Mouse (Mus musculus): ENCODE data around the gene Lrrc56. TPM values are rescaled to one million over a fixed set of nuclear protein-coding genes. Genes with fewer than 3 reads are reported as not detected.

Lrrc56 gene
- total and polyA plus RNA-seq, 2 experiments from 2014 or later, result 10.2 to 11.7 TPM

GRCm38 (mm10) chr7:141210606-141211131, 16.7 kb downstream of the Lrrc56 start:
- WGBS, result 89% methylated on average over 14 of the region's 14 CpGs

GRCm38 (mm10) chr7:141213133-141213532, 19.2 kb downstream of the Lrrc56 start:
- no peak for DNase-seq
- H3K36me3 ChIP-seq (ENCODE audit: insufficient read depth), result no peaks in the 10 kb centered on the region
- no peak overlapping the region for H3K27ac ChIP-seq (ENCODE audit: low read depth, low read length)
- no peaks in the 10 kb centered on the region for H3K9me3 ChIP-seq (ENCODE audit: low read length)
- no peaks in the 10 kb centered on the region for H3K4me1 ChIP-seq (ENCODE audit: insufficient read depth)
- TF ChIP-seq CTCF (IDR thresholded peaks at IDR 0.05; ENCODE audit: low read depth), result no peak
- H3K27me3 ChIP-seq (ENCODE audit: insufficient read depth, low read length), result no peaks in the 10 kb centered on the region
- no peak overlapping the region for H3K4me2 ChIP-seq (ENCODE audit: low read depth)
- WGBS, result 81% methylated on average over 3 of the region's 3 CpGs
- H3K9ac ChIP-seq, result no peak overlapping the region
- no peak for ATAC-seq
- no peak overlapping the region for H3K4me3 ChIP-seq (ENCODE audit: low read depth, low read length)

More at GRCm38 (mm10) chr7:141210606-141211131, 16.7 kb downstream of the Lrrc56 start:
- ATAC-seq, result no peak
- no peaks in the 10 kb centered on the region for H3K4me1 ChIP-seq (ENCODE audit: insufficient read depth)
- no peak overlapping the region for H3K4me2 ChIP-seq (ENCODE audit: low read depth)
- no peaks in the 10 kb centered on the region for H3K27me3 ChIP-seq (ENCODE audit: insufficient read depth, low read length)
- H3K4me3 ChIP-seq (ENCODE audit: low read depth, low read length), result no peak overlapping the region
- no peak overlapping the region for H3K27ac ChIP-seq (ENCODE audit: low read depth, low read length)
- DNase-seq, result no peak
- no peaks in the 10 kb centered on the region for H3K9me3 ChIP-seq (ENCODE audit: low read length)
- no peak overlapping the region for H3K9ac ChIP-seq
- no peak for TF ChIP-seq CTCF (IDR thresholded peaks at IDR 0.05; ENCODE audit: low read depth)
- H3K36me3 ChIP-seq (ENCODE audit: insufficient read depth), result no peaks in the 10 kb centered on the region

- Histone ChIP-seq H3K4me2 (ENCODE audit: low read depth) (peak within 1 kb of the TSS; percentile 96), H3K36me3 (ENCODE audit: insufficient read depth) (no peaks in the 10 kb centered on the region), H3K9ac (peak within 1 kb of the TSS; percentile 43; the same call in 1 of the 2 replicates), H3K27ac (ENCODE audit: low read depth, low read length) (no peak within 1 kb of the TSS), H3K9me3 (ENCODE audit: low read length) (no peaks in the 10 kb centered on the region), H3K4me1 (ENCODE audit: insufficient read depth) (no peaks in the 10 kb centered on the region), H3K27me3 (ENCODE audit: insufficient read depth, low read length) (no peaks in the 10 kb centered on the region), H3K4me3 (ENCODE audit: low read depth, low read length) (no peak within 1 kb of the TSS)
- no peak for TF ChIP-seq CTCF (IDR thresholded peaks at IDR 0.05; ENCODE audit: low read depth)
- 92% methylated on average over 11 of the region's 11 CpGs for WGBS
- ATAC-seq, result no peak
- no peak for DNase-seq
Observed at GRCm38 (mm10) chr7:141213605-141214235, 19.8 kb downstream of the Lrrc56 start, which contains the start of gene Lmntd2. TSS of gene Lmntd2 (minus strand) at chr7:141214080.

- Histone ChIP-seq H3K4me3 (ENCODE audit: low read depth, low read length) (no peak overlapping the region), H3K27me3 (ENCODE audit: insufficient read depth, low read length) (no peaks in the 10 kb centered on the region), H3K9me3 (ENCODE audit: low read length) (no peaks in the 10 kb centered on the region), H3K4me1 (ENCODE audit: insufficient read depth) (no peaks in the 10 kb centered on the region), H3K27ac (ENCODE audit: low read depth, low read length) (no peak overlapping the region), H3K36me3 (ENCODE audit: insufficient read depth) (no peaks in the 10 kb centered on the region; the same call in 1 of the 2 replicates), H3K4me2 (ENCODE audit: low read depth) (no peak overlapping the region), H3K9ac (no peak overlapping the region)
- 75% methylated on average over 3 of the region's 3 CpGs for WGBS
- TF ChIP-seq CTCF (IDR thresholded peaks at IDR 0.05; ENCODE audit: low read depth), result no peak
- DNase-seq, result no peak
- no peak for ATAC-seq
Observed at GRCm38 (mm10) chr7:141214310-141214709, 20.4 kb downstream of the Lrrc56 start.

GRCm38 (mm10) chr7:141215101-141215879, 21.3 kb downstream of the Lrrc56 start, which contains the start of gene Rassf7:
TSS of gene Rassf7 (plus strand) at chr7:141215860.
- Histone ChIP-seq H3K4me3 (ENCODE audit: low read depth, low read length) (peak within 1 kb of the TSS; percentile 54), H3K9me3 (ENCODE audit: low read length) (no peaks in the 10 kb centered on the region), H3K4me1 (ENCODE audit: insufficient read depth) (no peaks in the 10 kb centered on the region), H3K4me2 (ENCODE audit: low read depth) (peak within 1 kb of the TSS; percentile 96), H3K9ac (peak within 1 kb of the TSS; percentile 43), H3K27ac (ENCODE audit: low read depth, low read length) (peak within 1 kb of the TSS; percentile 35; the same call in 1 of the 2 replicates), H3K27me3 (ENCODE audit: insufficient read depth, low read length) (no peaks in the 10 kb centered on the region), H3K36me3 (ENCODE audit: insufficient read depth) (no peaks in the 10 kb centered on the region; the same call in 1 of the 2 replicates)
- peak; percentile 99 for ATAC-seq
- WGBS, result 2% methylated on average over 40 of the region's 41 CpGs
- DNase-seq, result peak; percentile 90
- no peak for TF ChIP-seq CTCF (IDR thresholded peaks at IDR 0.05; ENCODE audit: low read depth)

- WGBS, result under 1% methylated on average over 42 of the region's 42 CpGs
- Histone ChIP-seq H3K4me2 (ENCODE audit: low read depth) (peak overlapping the region; percentile 96), H3K4me3 (ENCODE audit: low read depth, low read length) (peak overlapping the region; percentile 54), H3K36me3 (ENCODE audit: insufficient read depth) (no peaks in the 10 kb centered on the region; the same call in 1 of the 2 replicates), H3K9me3 (ENCODE audit: low read length) (no peaks in the 10 kb centered on the region), H3K27ac (ENCODE audit: low read depth, low read length) (peak overlapping the region; percentile 2; the same call in 1 of the 2 replicates), H3K27me3 (ENCODE audit: insufficient read depth, low read length) (no peaks in the 10 kb centered on the region), H3K9ac (peak overlapping the region; percentile 43), H3K4me1 (ENCODE audit: insufficient read depth) (no peaks in the 10 kb centered on the region)
- DNase-seq (no peak), ATAC-seq (peak; percentile 50)
- 0 out of 2 replicates have a peak, but pooled peaks have one; percentile 6 for TF ChIP-seq CTCF (IDR thresholded peaks at IDR 0.05; ENCODE audit: low read depth)
Observed at GRCm38 (mm10) chr7:141215880-141216733, 22.1 kb downstream of the Lrrc56 start.
